Mouse (Mus musculus) lung, postnatal 0 days (tissue): ENCODE data around the gene Slc2a1.

Experiments used
- CTCF ChIP-seq: IDR thresholded peaks from 2 replicates; pipeline ENCODE4 v1.5.1; 2016; ENCODE audit warnings: antibody characterized with exemption, mild to moderate bottlenecking
- EP300 ChIP-seq: IDR thresholded peaks from 2 replicates; pipeline ENCODE4 v1.6.1; 2016; ENCODE audit warnings: antibody characterized with exemption, mild to moderate bottlenecking, control low read depth

DNA sequence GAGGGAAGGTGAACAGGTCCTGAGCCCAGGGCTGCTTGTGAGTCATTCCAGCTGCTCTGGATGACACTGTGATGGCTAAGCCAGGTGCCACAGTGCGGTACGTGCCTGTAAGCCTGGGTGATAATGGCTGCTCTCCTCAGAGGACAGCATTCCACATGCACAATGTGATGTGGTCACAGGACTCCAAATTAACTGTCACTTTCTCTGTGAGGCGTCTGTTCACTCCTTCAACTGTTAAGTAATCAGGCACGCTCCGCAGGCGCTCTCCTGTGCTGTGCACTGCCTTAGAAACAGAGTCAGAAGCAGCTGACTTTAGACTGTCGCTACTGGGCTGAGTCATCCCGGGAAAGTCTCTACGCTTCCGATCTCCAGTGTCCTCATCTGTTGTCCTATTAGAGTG lies 32.7 kb downstream of the Slc2a1 start:
- TF ChIP-seq CTCF (no peak), EP300 (no peak)
